Mouse (Mus musculus): ENCODE results near the gene Ppp1r9b. TPM values are rescaled to one million over a fixed set of nuclear protein-coding genes. Genes with fewer than 3 reads are reported as not detected.

Gene Ppp1r9b
- total RNA-seq, 2 experiments from 2014 or later, result 137 to 229 TPM

DNA sequence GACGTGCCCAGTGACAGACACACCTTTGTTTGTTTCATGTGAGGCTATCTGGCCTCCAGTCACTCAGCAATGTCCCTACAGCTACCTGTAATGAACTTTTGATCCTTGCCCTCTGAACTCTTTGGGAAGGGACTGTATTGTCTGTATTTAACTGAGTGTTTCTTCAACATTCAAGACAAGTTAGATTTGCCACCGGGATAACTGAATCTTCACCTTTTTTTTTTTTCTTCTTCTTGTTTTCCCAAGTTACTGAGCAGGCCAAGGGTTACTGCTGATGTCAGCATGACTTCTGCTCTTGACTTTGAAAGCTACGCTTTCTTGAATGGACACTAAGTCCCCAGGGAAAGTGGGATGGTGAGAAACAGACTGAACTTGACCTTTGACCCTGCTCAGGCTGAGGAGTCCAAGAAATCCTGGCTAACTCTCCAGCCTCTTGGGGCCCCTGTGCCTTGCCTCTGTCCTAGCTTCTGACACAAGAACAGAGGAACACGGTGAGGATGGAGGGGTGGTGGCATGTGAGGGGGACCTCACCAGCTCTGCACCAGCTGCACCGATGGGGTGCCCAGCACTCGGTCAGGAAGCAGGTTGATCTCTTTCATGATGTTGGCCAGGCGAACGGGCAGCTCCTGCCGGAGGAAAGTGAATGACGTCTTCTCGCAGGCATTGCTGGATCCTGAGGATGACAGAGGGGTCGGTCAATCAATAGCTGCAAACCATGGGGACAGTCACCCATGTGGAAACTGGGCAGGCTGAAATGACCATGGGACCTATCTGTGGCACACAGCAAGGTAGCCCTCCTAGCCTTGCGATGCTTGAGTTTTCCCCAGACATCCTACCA lies 48.2 kb downstream of the Ppp1r9b start:
- no peak for ATAC-seq (replicated peaks; ENCODE audit: low FRiP score, low TSS enrichment, poor library complexity, severe bottlenecking)

DNA sequence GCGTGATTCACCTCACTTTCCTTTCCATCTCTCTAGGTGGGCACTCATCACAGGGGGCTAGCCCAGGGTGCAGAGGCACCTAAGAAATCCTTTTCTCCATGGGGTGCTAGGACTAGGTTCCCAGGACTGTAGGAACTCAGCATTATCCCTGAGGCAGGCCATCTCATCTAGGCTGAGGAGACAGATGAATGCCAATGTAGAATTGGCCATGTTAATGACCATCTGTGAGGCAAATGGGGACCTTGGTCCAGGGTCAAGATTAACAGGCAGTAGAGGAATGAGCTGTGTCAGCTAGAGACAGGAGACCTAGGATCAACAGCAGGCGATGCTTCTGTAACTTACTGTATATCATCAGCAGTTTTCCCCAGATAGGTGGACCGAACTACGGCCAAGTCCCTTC lies 48.9 kb downstream of the Ppp1r9b start:
- ATAC-seq (replicated peaks; ENCODE audit: low FRiP score, low TSS enrichment, poor library complexity, severe bottlenecking), result no peak

DNA sequence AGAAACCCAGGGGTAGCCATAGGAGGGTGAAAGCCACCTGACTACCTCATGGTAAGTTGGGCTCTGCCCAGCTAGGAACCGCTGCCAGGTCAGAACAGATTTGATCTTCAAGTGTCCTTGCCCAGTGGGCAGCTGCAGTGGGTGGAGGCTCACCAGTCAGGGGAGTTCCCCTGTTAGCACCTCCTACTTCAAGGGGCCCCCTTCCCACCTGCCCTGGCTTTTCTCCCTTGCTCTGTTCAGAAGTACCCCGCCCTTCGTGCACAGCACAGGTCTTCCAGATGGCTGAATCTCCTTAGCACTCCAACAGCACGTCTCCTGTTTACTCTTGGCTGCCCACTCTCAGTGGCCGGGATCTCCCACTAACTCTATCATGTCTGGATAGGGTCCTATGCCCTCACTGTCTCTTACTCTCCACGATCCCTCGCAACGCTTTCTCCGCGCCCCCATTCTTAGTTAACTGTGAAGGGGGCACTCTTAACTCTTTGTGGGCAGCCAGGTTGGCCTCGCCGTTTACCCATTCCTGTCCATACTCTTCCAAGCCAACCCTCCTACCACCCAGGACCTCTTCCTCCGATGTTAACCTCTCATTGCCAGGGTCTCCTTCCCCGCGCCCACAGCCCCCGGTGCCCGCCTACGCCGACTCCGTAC lies 49.8 kb downstream of the Ppp1r9b start:
- peak; percentile 29 for ATAC-seq (replicated peaks; ENCODE audit: low FRiP score, low TSS enrichment, poor library complexity, severe bottlenecking)

DNA sequence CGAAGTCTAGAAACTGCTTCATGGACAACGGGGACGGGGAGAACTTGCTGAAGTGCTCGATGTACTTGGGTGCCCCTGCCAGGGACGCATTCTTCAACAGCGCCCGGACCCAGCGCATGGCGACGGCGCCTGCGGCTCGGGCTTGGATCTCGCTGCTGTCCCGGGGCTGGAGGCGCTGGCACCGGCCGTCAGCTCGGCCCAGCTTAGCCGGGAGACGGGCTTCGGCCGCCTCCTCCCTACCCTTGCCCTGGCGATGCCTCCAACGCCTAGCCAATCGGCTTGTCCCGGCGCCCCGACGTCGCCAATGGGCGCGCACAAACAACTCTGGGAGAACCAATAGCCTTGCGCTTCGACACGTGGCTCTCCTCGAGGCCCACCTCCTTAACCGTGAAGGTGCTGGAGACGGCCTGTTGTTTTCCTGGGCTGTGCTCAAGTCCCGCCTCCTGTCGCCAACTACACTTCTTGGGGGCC lies 50.3 kb downstream of the Ppp1r9b start, which contains the start of gene Pdk2:
TSS of gene Pdk2 (minus strand) at position 216 of the 471 bp plus-strand sequence.
- ATAC-seq (replicated peaks; ENCODE audit: low FRiP score, low TSS enrichment, poor library complexity, severe bottlenecking), result peak; percentile 95

DNA sequence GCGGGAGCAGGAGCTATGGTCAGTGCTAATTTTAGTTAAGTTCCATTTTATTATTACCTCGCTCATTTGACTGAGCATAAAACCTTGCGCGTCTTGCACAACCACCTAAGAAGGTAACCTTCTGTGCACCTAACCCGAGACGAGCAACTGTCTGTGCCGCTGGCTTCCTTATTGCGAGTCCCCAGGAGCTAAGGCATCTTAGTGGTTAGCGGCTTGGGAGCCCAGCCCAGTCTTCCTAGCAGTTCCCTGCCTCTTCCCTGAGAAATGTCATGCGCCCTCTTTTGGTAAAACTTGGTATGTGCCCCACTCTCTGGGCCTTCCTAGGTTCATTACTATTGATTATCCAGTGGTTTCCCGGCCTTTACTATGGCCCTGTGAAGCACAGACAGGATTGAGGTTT lies 51.3 kb downstream of the Ppp1r9b start:
- peak; percentile 54 for ATAC-seq (replicated peaks; ENCODE audit: low FRiP score, low TSS enrichment, poor library complexity, severe bottlenecking)

DNA sequence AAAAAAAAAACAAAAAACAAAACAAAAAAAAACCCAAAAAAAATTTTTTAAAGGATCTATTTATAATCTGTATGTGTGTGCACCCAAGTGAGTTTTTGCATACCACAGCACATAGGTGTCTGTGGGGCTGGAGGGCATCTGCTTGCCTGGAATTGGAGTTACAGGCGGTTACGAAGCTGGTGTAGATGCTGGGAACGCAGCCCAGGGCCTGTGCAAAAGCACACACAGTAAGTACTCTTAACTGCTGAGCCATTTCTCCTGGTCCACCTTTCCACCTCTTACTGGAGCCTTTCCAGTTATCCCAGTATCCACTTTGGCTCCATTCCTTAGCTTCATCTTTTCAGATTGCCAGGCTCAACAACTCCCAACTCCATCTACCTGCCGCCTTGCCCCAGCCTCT lies 52.2 kb downstream of the Ppp1r9b start:
- ATAC-seq (replicated peaks; ENCODE audit: low FRiP score, low TSS enrichment, poor library complexity, severe bottlenecking), result no peak

DNA sequence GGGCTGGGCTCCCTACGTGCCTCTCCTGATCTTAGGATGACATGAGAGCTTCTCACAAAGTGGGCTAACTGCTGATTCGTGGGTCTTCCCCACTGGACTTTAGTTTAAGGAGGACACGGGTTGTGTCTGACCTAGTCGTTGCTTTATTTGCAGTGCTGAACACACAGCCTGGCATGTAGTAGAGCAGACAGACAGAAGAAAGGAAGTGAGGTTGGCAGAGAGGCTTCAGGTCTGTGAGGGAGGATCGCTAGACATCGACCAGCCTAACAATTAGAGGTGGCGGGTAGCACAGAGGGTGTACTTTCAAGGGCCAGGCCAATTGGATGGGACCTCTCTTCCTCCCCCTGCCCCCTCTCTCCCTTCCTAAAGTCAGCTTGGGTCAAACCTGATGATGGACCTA lies 52.8 kb downstream of the Ppp1r9b start:
- no peak for ATAC-seq (replicated peaks; ENCODE audit: low FRiP score, low TSS enrichment, poor library complexity, severe bottlenecking)

DNA sequence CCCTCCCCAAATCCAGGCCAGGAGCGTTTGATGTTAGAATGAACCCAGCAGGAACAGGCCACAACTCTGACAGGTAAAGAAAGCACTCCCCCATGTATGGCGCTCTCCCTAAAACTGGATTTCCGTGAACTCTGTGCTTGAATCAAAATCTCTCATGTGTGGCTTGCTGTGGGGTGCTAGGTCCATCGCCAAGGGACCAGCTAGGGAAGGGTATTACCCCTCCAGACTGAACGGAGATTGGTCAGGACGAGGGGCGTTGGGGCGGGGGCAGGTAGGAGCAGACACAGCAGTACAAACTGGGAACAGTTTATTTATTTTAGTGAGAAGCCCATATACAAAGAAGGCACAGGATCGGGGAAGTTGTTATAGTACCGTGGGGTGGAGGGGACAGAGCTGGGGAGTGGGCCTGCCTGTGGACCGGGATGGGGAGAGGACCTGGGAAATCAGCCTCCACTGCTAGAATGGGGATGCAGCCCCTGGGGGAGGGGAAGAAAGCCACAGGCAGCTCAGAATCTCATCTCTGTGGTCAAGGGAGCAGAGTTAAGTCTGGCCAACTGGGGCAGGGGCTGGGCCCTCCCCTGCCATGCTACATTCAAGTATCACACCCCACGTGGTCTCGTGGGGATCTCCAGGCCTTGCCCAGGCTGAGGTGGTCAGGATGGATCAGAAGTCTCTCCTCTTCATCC lies 53.5 kb downstream of the Ppp1r9b start:
- ATAC-seq (replicated peaks; ENCODE audit: low FRiP score, low TSS enrichment, poor library complexity, severe bottlenecking), result no peak

DNA sequence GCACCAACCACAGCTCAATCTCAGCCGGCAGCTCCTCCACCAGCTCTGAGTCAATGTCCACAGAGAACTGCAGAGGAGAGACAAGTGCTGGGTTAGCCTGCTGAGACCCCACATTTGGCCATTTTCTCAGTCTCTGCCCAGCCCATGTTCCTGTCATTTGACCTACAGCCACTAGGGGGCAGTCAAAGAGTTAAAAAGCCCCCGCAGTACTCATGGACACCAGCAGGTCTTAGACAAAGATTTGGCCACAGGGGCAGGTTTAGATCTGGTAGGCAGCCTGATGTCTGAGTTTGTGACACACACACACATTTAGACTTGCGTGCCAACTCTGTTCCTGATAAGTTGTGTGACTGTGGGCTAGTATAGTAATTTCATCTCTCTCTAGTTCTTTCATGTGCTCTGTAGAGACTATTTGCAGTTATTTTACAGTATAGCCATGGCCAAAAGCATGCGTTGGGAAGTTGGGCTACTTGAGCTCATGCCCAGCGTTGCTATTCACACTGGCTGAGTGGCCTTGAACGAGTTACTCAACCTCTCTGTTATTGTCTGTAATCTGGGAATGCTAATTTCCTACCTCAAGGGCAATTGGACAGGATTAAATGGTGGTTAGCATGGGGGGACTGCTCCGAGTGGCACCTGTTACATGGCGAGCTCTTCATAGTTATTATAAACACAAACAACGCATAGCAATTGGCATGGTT lies 56.3 kb downstream of the Ppp1r9b start:
- peak; percentile 64 for ATAC-seq (replicated peaks; ENCODE audit: low FRiP score, low TSS enrichment, poor library complexity, severe bottlenecking)

DNA sequence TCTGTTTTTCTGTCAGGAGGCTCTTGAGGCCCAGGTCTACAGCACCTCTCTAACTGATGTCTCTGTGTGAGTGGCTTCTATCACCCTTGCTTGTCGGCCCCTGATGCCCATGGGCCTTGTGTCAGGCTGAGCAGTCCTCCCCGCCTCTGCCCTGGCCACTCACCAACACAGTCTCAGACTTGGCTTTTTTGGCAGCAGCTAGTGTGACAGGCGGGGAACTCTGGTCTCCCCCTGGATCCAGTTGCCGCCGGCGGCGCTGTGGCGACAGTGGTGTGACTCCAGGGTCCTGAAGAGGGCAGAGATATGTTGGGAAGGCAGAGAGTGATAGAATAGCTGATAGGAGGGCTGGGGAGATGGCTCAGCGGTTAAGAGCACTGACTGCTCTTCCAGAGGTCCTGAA lies 62.2 kb downstream of the Ppp1r9b start:
- no peak for ATAC-seq (replicated peaks; ENCODE audit: low FRiP score, low TSS enrichment, poor library complexity, severe bottlenecking)

Other genes starting within 250 kb of the Ppp1r9b start
- gene Cdc34b, start 249.3 kb upstream of the Ppp1r9b start, total RNA-seq (2014; fragmentation: Nextera tagmentation), result not detected in 2 replicates
- gene Cdc34b, start 249.3 kb upstream of the Ppp1r9b start, total RNA-seq (2017), result 0.53 TPM in 1 of 2 replicates, not detected in the other
- not detected in 2 replicates for gene Tmem92, start 208.3 kb upstream of the Ppp1r9b start, total RNA-seq (2014; fragmentation: Nextera tagmentation)
- gene Tmem92, start 208.3 kb upstream of the Ppp1r9b start, total RNA-seq (2017), result not detected in 2 replicates
- gene Col1a1, start 54.8 kb upstream of the Ppp1r9b start, total RNA-seq (2014; fragmentation: Nextera tagmentation), result not detected in 2 replicates
- gene Col1a1, start 54.8 kb upstream of the Ppp1r9b start, total RNA-seq (2017), result not detected in 2 replicates
- gene Hils1, start 23.4 kb upstream of the Ppp1r9b start, total RNA-seq (2014; fragmentation: Nextera tagmentation), result not detected in 2 replicates
- not detected in 2 replicates for gene Hils1, start 23.4 kb upstream of the Ppp1r9b start, total RNA-seq (2017)
- not detected in 2 replicates for gene Sgca, start 14.7 kb upstream of the Ppp1r9b start, total RNA-seq (2014; fragmentation: Nextera tagmentation)
- gene Sgca, start 14.7 kb upstream of the Ppp1r9b start, total RNA-seq (2017), result not detected in 2 replicates
- gene Samd14, start 18.8 kb downstream of the Ppp1r9b start, total RNA-seq (2014; fragmentation: Nextera tagmentation), result 69.9 and 89.1 TPM in 2 replicates
- 29.0 and 30.8 TPM in 2 replicates for gene Samd14, start 18.8 kb downstream of the Ppp1r9b start, total RNA-seq (2017)
- gene Pdk2, start 50.3 kb downstream of the Ppp1r9b start, total RNA-seq (2014; fragmentation: Nextera tagmentation), result 16.9 and 21.5 TPM in 2 replicates
- gene Pdk2, start 50.3 kb downstream of the Ppp1r9b start, total RNA-seq (2017), result 3.2 and 5.2 TPM in 2 replicates
- gene Itga3, start 85.8 kb downstream of the Ppp1r9b start, total RNA-seq (2014; fragmentation: Nextera tagmentation), result not detected in 2 replicates
- 0.28 TPM in 1 of 2 replicates, not detected in the other for gene Itga3, start 85.8 kb downstream of the Ppp1r9b start, total RNA-seq (2017)
- not detected in 2 replicates for gene Dlx3, start 129.1 kb downstream of the Ppp1r9b start, total RNA-seq (2014; fragmentation: Nextera tagmentation)
- not detected in 2 replicates for gene Dlx3, start 129.1 kb downstream of the Ppp1r9b start, total RNA-seq (2017)
- not detected in 2 replicates for gene Dlx4, start 155.2 kb downstream of the Ppp1r9b start, total RNA-seq (2014; fragmentation: Nextera tagmentation)
- not detected in 2 replicates for gene Dlx4, start 155.2 kb downstream of the Ppp1r9b start, total RNA-seq (2017)

Measured in megakaryocyte-erythroid progenitor cell, adult 5-6 weeks (primary cell).